Mouse (Mus musculus): ENCODE measurements around the gene Rpia. TPM values are rescaled to one million over a fixed set of nuclear protein-coding genes. Genes with fewer than 3 reads are reported as not detected.

The Rpia gene
- 2.6 and 2.9 TPM in 2 replicates for polyA plus RNA-seq (2015; fragmentation: Nextera tagmentation; extraction: Ambion mirVana)

DNA sequence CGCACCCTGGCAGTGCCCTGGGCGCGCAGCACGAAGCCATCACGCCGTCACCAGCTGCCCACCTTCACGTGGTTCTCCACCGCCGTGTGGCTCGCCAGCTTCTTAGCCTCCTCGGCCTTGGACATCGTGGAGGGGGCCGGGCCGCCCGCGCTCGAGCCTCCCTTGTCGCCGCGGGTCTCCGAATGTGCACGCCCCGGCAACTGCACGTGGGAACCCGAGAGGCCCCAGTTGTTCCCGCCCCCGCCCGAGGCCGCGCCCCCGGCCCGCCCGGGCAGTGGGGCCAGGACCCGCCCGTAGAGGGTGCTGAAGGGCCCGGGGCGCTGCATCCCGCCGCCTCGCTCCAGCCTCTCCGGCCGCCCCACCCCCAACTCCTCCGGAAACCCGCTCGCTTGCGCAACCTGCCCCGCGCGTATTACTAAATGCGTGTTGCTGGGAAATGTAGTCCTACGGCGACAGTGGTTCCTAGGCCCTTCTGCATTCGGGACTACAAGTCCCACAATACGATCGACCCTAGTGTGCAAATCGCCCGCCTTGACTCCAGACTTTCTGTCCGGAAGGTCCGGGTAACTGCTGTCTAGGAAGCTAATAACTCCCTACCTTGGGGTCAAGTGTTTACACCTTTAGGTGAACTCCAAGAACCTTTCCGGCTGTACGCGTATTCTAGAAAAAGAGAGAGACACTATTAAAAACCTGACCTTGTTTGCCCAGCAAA, at the start of gene Rpia:
Gene Rpia, minus strand, starts transcription at position 409 of the 712 bp plus-strand sequence.
- Histone ChIP-seq H3K4me3 (ENCODE audit: low read depth, low read length) (peak within 1 kb of the TSS; percentile 72), H3K4me2 (ENCODE audit: low read length) (peak within 1 kb of the TSS; percentile 87), H3K36me3 (ENCODE audit: control insufficient read depth, insufficient read depth, low read length) (no peaks in the 10 kb centered on the region), H3K9ac (ENCODE audit: low read depth, low read length) (peak within 1 kb of the TSS; percentile 78), H3K27ac (ENCODE audit: low read length) (peak within 1 kb of the TSS; percentile 72), H3K4me1 (ENCODE audit: control insufficient read depth, insufficient read depth, low read length) (peaks cover 19% of the 10 kb centered on the region), H3K27me3 (ENCODE audit: control insufficient read depth, insufficient read depth, low read depth, low read length) (no peaks in the 10 kb centered on the region), H3K9me3 (replicated peaks; ENCODE audit: control insufficient read depth, low read length, poor library complexity, severe bottlenecking) (no peaks in the 10 kb centered on the region)
- peak; percentile 99 for ATAC-seq
- under 1% methylated on average over 62 of the region's 62 CpGs for WGBS

DNA sequence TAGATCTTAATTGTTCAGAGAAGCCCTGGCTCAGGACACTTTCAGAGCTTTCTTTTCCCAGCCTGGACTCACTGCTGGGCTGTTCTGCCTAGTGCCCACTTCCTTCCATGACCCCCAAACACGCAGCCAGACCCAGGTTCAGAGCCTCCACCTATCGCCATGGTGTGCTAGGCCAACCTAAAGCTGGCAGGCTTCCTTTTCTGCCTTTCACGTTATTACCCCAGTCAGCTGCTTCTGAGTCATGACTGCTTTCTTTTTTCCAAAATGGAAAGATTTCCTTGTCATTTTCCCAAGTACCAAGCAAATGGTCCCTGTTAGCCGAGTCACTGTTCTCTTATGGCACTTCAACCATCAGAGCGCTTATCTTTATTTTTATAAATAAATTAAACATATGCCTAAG, 48.2 kb upstream of the Rpia start:
- 73% methylated on average over 5 of the region's 5 CpGs for WGBS
- no peak overlapping the region for H3K9ac ChIP-seq (ENCODE audit: low read depth, low read length)
- H3K4me1 ChIP-seq (ENCODE audit: control insufficient read depth, insufficient read depth, low read length), result no peaks in the 10 kb centered on the region; the same call in 1 of the 2 replicates
- H3K27me3 ChIP-seq (ENCODE audit: control insufficient read depth, insufficient read depth, low read depth, low read length), result no peaks in the 10 kb centered on the region
- ATAC-seq, result no peak
- H3K4me3 ChIP-seq (ENCODE audit: low read depth, low read length), result no peak overlapping the region
- no peak overlapping the region for H3K4me2 ChIP-seq (ENCODE audit: low read length)
- no peaks in the 10 kb centered on the region for H3K9me3 ChIP-seq (replicated peaks; ENCODE audit: control insufficient read depth, low read length, poor library complexity, severe bottlenecking)
- no peaks in the 10 kb centered on the region for H3K36me3 ChIP-seq (ENCODE audit: control insufficient read depth, insufficient read depth, low read length)
- H3K27ac ChIP-seq (ENCODE audit: low read length), result no peak overlapping the region

DNA sequence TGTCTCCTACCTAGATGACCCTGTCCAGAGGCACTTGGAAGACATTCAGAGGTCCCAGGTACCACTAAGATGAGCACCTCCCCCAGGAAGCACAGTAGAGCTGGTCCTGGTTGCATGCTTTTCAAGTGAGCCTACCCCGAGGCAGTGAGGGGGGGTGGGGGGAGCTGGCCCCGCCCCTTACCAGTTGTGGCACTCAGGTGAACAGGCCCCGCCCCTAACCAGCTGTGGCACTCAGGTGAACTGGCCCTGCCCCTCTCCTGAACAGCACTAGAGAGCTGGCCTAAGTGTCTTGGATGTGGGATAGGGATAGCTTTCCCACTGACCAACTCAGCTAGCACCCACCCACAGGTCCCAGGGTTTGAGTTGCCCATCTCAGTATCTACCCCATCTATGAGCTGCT, 46.5 kb upstream of the Rpia start:
- 57% methylated on average over 3 of the region's 3 CpGs for WGBS
- Histone ChIP-seq H3K9me3 (replicated peaks; ENCODE audit: control insufficient read depth, low read length, poor library complexity, severe bottlenecking) (no peaks in the 10 kb centered on the region), H3K4me1 (ENCODE audit: control insufficient read depth, insufficient read depth, low read length) (no peaks in the 10 kb centered on the region), H3K27me3 (ENCODE audit: control insufficient read depth, insufficient read depth, low read depth, low read length) (no peaks in the 10 kb centered on the region), H3K36me3 (ENCODE audit: control insufficient read depth, insufficient read depth, low read length) (no peaks in the 10 kb centered on the region), H3K4me2 (ENCODE audit: low read length) (no peak overlapping the region), H3K9ac (ENCODE audit: low read depth, low read length) (no peak overlapping the region), H3K27ac (ENCODE audit: low read length) (no peak overlapping the region), H3K4me3 (ENCODE audit: low read depth, low read length) (no peak overlapping the region)
- no peak for ATAC-seq

DNA sequence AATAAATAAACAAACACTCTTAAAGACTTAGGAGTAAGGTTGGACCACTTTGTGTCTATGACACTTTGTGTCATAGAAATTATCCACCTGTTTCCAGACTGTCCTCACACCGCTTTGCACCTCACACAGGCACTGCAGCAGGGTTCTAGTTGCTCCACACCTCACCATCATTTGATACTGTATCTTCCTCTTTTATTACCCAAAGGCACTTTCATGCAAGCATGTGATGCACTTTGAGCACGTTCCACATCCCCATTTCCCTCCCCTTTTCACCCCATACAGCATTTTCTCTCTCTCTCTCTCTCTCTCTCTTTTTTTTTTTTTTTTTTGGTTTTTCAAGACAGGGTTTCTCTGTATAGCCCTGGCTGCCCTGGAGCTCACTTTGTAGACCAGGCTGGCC, 45.3 kb upstream of the Rpia start:
- Histone ChIP-seq H3K27ac (ENCODE audit: low read length) (no peak overlapping the region), H3K4me1 (ENCODE audit: control insufficient read depth, insufficient read depth, low read length) (no peaks in the 10 kb centered on the region), H3K27me3 (ENCODE audit: control insufficient read depth, insufficient read depth, low read depth, low read length) (no peaks in the 10 kb centered on the region), H3K9me3 (replicated peaks; ENCODE audit: control insufficient read depth, low read length, poor library complexity, severe bottlenecking) (no peaks in the 10 kb centered on the region), H3K36me3 (ENCODE audit: control insufficient read depth, insufficient read depth, low read length) (no peaks in the 10 kb centered on the region), H3K4me3 (ENCODE audit: low read depth, low read length) (no peak overlapping the region), H3K4me2 (ENCODE audit: low read length) (no peak overlapping the region), H3K9ac (ENCODE audit: low read depth, low read length) (no peak overlapping the region)
- ATAC-seq, result no peak
- WGBS, result 83% methylated on average over 2 of the region's 2 CpGs

DNA sequence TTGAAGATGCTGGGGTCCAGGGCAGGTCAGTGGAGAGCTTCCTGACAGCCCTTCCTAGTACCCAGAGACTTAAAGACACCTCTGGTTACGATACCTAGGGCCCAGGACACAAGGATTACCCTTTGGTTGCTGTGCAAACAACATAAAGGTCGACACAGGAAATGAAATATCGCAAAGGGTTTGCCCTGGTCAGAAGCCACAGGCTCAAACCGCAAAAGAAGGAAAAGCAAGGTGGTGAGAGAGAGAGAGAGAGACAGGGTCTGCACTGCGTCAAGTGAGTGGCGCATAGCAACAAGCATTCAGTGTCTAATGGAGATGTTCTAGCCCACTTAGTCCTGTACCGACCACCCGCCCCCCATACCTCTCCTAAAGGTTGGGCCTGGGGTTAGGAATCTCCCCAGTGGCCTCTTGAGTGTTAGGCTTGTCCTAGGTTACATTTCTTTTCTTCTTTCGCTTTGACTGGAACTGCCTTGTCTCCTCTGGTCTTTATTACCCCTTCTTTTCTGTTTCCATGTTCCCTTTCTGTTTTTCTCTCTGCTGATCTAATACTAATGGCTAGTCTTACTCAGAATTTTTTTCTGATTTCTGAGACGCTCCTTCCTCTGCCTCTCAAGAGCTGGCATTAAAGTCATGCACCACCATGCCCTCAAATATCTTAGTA, 39.3 kb upstream of the Rpia start:
- Histone ChIP-seq H3K36me3 (ENCODE audit: control insufficient read depth, insufficient read depth, low read length) (no peaks in the 10 kb centered on the region), H3K4me1 (ENCODE audit: control insufficient read depth, insufficient read depth, low read length) (no peaks in the 10 kb centered on the region), H3K4me2 (ENCODE audit: low read length) (no peak overlapping the region), H3K4me3 (ENCODE audit: low read depth, low read length) (no peak overlapping the region), H3K9ac (ENCODE audit: low read depth, low read length) (no peak overlapping the region), H3K27me3 (ENCODE audit: control insufficient read depth, insufficient read depth, low read depth, low read length) (no peaks in the 10 kb centered on the region), H3K27ac (ENCODE audit: low read length) (no peak overlapping the region), H3K9me3 (replicated peaks; ENCODE audit: control insufficient read depth, low read length, poor library complexity, severe bottlenecking) (no peaks in the 10 kb centered on the region)
- no peak for ATAC-seq
- WGBS, result 82% methylated on average over 10 of the region's 10 CpGs

DNA sequence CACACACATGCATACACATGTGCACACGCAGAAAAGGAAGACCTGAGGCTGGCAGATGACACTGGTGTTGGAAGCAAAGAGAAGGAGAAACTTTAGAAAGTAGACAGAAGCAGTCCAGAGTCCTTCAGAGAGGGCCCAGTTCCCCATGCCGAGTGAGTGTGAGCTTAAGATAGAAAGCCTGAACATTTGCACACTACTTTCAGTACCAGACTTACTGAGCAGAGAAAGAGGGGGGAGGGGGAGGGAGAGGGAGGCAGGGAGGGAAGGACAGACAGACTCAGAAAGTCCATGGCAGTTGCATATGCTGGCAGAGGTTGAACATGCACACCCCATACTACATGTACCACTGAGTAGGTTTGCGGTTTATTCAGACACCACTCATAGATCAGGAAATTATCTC, 38.5 kb upstream of the Rpia start:
- H3K4me1 ChIP-seq (ENCODE audit: control insufficient read depth, insufficient read depth, low read length), result no peaks in the 10 kb centered on the region
- no peak overlapping the region for H3K4me2 ChIP-seq (ENCODE audit: low read length)
- no peak overlapping the region for H3K4me3 ChIP-seq (ENCODE audit: low read depth, low read length)
- WGBS, result 87% methylated on average over 3 of the region's 3 CpGs
- H3K9me3 ChIP-seq (replicated peaks; ENCODE audit: control insufficient read depth, low read length, poor library complexity, severe bottlenecking), result no peaks in the 10 kb centered on the region
- ATAC-seq, result no peak
- H3K9ac ChIP-seq (ENCODE audit: low read depth, low read length), result no peak overlapping the region
- H3K27me3 ChIP-seq (ENCODE audit: control insufficient read depth, insufficient read depth, low read depth, low read length), result no peaks in the 10 kb centered on the region
- H3K27ac ChIP-seq (ENCODE audit: low read length), result no peak overlapping the region
- no peaks in the 10 kb centered on the region for H3K36me3 ChIP-seq (ENCODE audit: control insufficient read depth, insufficient read depth, low read length)

DNA sequence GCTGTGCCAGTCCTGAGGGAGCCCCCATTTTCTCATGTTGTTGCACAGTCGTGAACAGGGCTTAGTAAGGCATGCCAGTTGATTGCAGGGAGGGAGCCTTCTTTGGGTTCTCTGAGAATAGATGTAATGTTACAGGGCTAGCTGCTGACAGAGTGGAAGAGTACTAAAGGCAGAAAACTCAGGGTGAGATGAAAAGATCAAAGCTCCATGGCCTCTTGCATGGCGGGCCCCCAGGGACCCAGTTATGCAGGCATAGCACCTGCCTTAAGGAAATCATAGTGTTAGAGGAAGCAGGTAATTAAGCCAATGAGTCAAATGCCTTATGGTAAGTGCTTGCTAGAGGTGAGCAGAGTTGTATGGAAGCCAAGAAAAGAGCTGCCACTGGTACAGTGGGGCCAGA, 37.4 kb upstream of the Rpia start:
- H3K4me2 ChIP-seq (ENCODE audit: low read length), result no peak overlapping the region
- H3K9ac ChIP-seq (ENCODE audit: low read depth, low read length), result no peak overlapping the region
- H3K27ac ChIP-seq (ENCODE audit: low read length), result no peak overlapping the region
- H3K4me1 ChIP-seq (ENCODE audit: control insufficient read depth, insufficient read depth, low read length), result no peaks in the 10 kb centered on the region
- no peaks in the 10 kb centered on the region for H3K27me3 ChIP-seq (ENCODE audit: control insufficient read depth, insufficient read depth, low read depth, low read length)
- 59% methylated on average over 2 of the region's 2 CpGs for WGBS
- H3K36me3 ChIP-seq (ENCODE audit: control insufficient read depth, insufficient read depth, low read length), result no peaks in the 10 kb centered on the region
- H3K9me3 ChIP-seq (replicated peaks; ENCODE audit: control insufficient read depth, low read length, poor library complexity, severe bottlenecking), result no peaks in the 10 kb centered on the region
- no peak overlapping the region for H3K4me3 ChIP-seq (ENCODE audit: low read depth, low read length)
- ATAC-seq, result no peak

DNA sequence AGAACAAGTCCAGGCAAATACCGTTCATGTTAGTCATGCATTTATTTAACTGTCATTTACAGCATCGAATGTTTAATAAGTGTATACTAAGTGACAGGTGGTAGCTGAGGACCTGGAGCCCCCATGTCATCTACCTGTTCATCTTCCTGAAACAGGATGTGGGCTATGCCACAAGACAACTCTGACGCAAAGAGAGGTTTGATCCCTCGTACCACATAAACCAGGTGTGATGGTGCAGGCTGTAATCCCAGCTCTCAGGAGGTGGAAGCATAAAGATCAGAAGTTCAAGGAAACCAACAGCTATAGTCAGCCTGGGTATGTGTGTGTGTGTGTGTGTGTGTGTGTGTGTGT, 32.9 kb upstream of the Rpia start:
- Histone ChIP-seq H3K4me2 (ENCODE audit: low read length) (peak overlapping the region; percentile 77), H3K4me1 (ENCODE audit: control insufficient read depth, insufficient read depth, low read length) (no peaks in the 10 kb centered on the region), H3K27me3 (ENCODE audit: control insufficient read depth, insufficient read depth, low read depth, low read length) (no peaks in the 10 kb centered on the region; the same call in 1 of the 2 replicates), H3K36me3 (ENCODE audit: control insufficient read depth, insufficient read depth, low read length) (no peaks in the 10 kb centered on the region), H3K9me3 (replicated peaks; ENCODE audit: control insufficient read depth, low read length, poor library complexity, severe bottlenecking) (no peaks in the 10 kb centered on the region), H3K27ac (ENCODE audit: low read length) (peak overlapping the region; percentile 56), H3K4me3 (ENCODE audit: low read depth, low read length) (peak overlapping the region; percentile 55), H3K9ac (ENCODE audit: low read depth, low read length) (peak overlapping the region; percentile 59; the same call in 1 of the 2 replicates)
- WGBS, result 51% methylated on average over 4 of the region's 4 CpGs
- ATAC-seq, result peak; percentile 38

All from midbrain, embryonic 16.5 days (tissue).